In the genomic region with DNA sequence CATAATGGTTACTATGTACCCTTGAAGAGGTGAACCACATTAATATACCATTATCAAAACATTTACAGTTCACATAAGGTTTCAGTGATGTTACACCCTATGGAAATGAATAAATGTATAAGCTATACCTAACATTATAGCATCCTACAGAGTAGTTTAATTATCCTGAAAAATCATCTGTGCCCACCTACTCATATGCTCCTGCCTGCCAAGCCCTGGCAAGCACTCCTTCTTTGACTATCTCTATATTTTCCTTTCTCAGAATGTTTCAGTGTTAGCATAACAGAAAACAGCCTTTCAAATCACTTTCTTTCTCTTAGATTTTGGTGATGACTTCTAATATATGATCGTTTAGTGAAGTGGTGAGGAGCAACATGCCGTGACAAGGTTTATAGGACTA, we compare ENCODE assay signal across 25 mouse cellular contexts.
"Had no signal": no experiment of that assay in that cellular context is flagged by ENCODE, and none has a peak within 500 bp of the region (broad histone marks: within the 10 kb centered on the region; RNA-seq: fewer than 3 reads in every experiment).

No protein-coding gene starts in this region.

- H3K27me3 ChIP-seq: heart, embryonic 12.5 days; hindbrain, embryonic 13.5 days; hindbrain, embryonic 15.5 days; kidney, embryonic 15.5 days; limb, embryonic 13.5 days; limb, embryonic 15.5 days had no signal

- H3K4me1 ChIP-seq: heart, embryonic 10.5 days; heart, embryonic 12.5 days; hindbrain, embryonic 10.5 days; hindbrain, embryonic 13.5 days; hindbrain, embryonic 15.5 days; kidney, embryonic 15.5 days; limb, embryonic 13.5 days; limb, embryonic 15.5 days had no signal

- H3K9me3 ChIP-seq: heart, embryonic 10.5 days; heart, embryonic 12.5 days; hindbrain, embryonic 10.5 days; hindbrain, embryonic 13.5 days; hindbrain, embryonic 15.5 days; kidney, embryonic 15.5 days; limb, embryonic 13.5 days; limb, embryonic 15.5 days had no signal

- ATAC-seq: hindbrain, postnatal 0 days; intestine, embryonic 16.5 days had no signal

- DNase-seq: gastrocnemius, adult 2 months; gastrocnemius, postnatal 10 days; gastrocnemius, postnatal 25 days; heart, adult 18-20 months; heart, postnatal 10 days; heart, postnatal 4 days; kidney, adult 11 months; kidney, adult 2 months; kidney, adult 9 months; kidney, postnatal 14 days; kidney, postnatal 36 days; layer of hippocampus, adult 9-11 months; layer of hippocampus, postnatal 36 days; left cerebral cortex, postnatal 4 days had no signal

- H3K36me3 ChIP-seq: heart, embryonic 10.5 days; heart, embryonic 12.5 days; hindbrain, embryonic 10.5 days; hindbrain, embryonic 13.5 days; hindbrain, embryonic 15.5 days; kidney, embryonic 15.5 days; limb, embryonic 13.5 days; limb, embryonic 15.5 days had no signal

- H3K4me3 ChIP-seq: gastrocnemius, adult 2 months; heart, embryonic 10.5 days; heart, embryonic 12.5 days; hindbrain, embryonic 10.5 days; hindbrain, embryonic 13.5 days; hindbrain, embryonic 15.5 days; kidney, embryonic 15.5 days; limb, embryonic 13.5 days; limb, embryonic 15.5 days had no signal

- H3K27ac ChIP-seq: gastrocnemius, adult 2 months; heart, embryonic 10.5 days; hindbrain, embryonic 10.5 days; hindbrain, embryonic 13.5 days; hindbrain, embryonic 15.5 days; hindbrain, postnatal 0 days; kidney, embryonic 15.5 days; kidney, postnatal 0 days; limb, embryonic 13.5 days; limb, embryonic 15.5 days had no signal
